Mouse (Mus musculus): ENCODE measurements around the gene Rap1gap2. TPM values are rescaled to one million over a fixed set of nuclear protein-coding genes. Genes with fewer than 3 reads are reported as not detected.

Rap1gap2 gene
- polyA plus RNA-seq, 1 experiment from 2014 or later: 5.0 TPM

- ATAC-seq (ENCODE audit: low FRiP score, low TSS enrichment): no peak
- no peaks in the 10 kb centered on the region for H3K27me3 ChIP-seq (ENCODE audit: control insufficient read depth, insufficient read depth, low read length)
- no peak overlapping the region for H3K4me2 ChIP-seq (replicated peaks; ENCODE audit: low read depth, low read length)
- no peaks in the 10 kb centered on the region for H3K36me3 ChIP-seq (ENCODE audit: control insufficient read depth, insufficient read depth, low read length)
- no peak overlapping the region for H3K9ac ChIP-seq (ENCODE audit: low read depth, low read length)
- H3K9me3 ChIP-seq (ENCODE audit: control insufficient read depth, low read length): no peaks in the 10 kb centered on the region
- 0 out of 2 replicates have a peak, but pooled peaks cover 5% of the 10 kb centered on the region for H3K4me1 ChIP-seq (ENCODE audit: control insufficient read depth, insufficient read depth, low read length)
- H3K4me3 ChIP-seq (ENCODE audit: low read length): no peak overlapping the region
- H3K27ac ChIP-seq (ENCODE audit: low read depth, low read length): no peak overlapping the region
- 86% methylated on average over 8 of the region's 8 CpGs for WGBS
Measured at GRCm38 (mm10) chr11:74459651-74460050, 151.1 kb downstream of the Rap1gap2 start.

- H3K27ac ChIP-seq (ENCODE audit: low read depth, low read length): no peak overlapping the region
- H3K36me3 ChIP-seq (ENCODE audit: control insufficient read depth, insufficient read depth, low read length): no peaks in the 10 kb centered on the region
- no peak overlapping the region for H3K4me2 ChIP-seq (replicated peaks; ENCODE audit: low read depth, low read length)
- no peak overlapping the region for H3K9ac ChIP-seq (ENCODE audit: low read depth, low read length)
- WGBS: 78% methylated on average over 3 of the region's 3 CpGs
- no peak overlapping the region for H3K4me3 ChIP-seq (ENCODE audit: low read length)
- no peaks in the 10 kb centered on the region for H3K27me3 ChIP-seq (ENCODE audit: control insufficient read depth, insufficient read depth, low read length)
- H3K9me3 ChIP-seq (ENCODE audit: control insufficient read depth, low read length): no peaks in the 10 kb centered on the region
- no peaks in the 10 kb centered on the region for H3K4me1 ChIP-seq (ENCODE audit: control insufficient read depth, insufficient read depth, low read length)
- ATAC-seq (ENCODE audit: low FRiP score, low TSS enrichment): no peak
Measured at GRCm38 (mm10) chr11:74458400-74458799, 152.3 kb downstream of the Rap1gap2 start.

GRCm38 (mm10) chr11:74457194-74457593 lies 153.5 kb downstream of the Rap1gap2 start:
- no peak for ATAC-seq (ENCODE audit: low FRiP score, low TSS enrichment)
- Histone ChIP-seq H3K36me3 (ENCODE audit: control insufficient read depth, insufficient read depth, low read length) (no peaks in the 10 kb centered on the region), H3K27ac (ENCODE audit: low read depth, low read length) (no peak overlapping the region), H3K27me3 (ENCODE audit: control insufficient read depth, insufficient read depth, low read length) (no peaks in the 10 kb centered on the region), H3K4me3 (ENCODE audit: low read length) (no peak overlapping the region), H3K4me2 (replicated peaks; ENCODE audit: low read depth, low read length) (no peak overlapping the region), H3K9me3 (ENCODE audit: control insufficient read depth, low read length) (no peaks in the 10 kb centered on the region), H3K4me1 (ENCODE audit: control insufficient read depth, insufficient read depth, low read length) (no peaks in the 10 kb centered on the region), H3K9ac (ENCODE audit: low read depth, low read length) (no peak overlapping the region)
- 71% methylated on average over 10 of the region's 10 CpGs for WGBS

GRCm38 (mm10) chr11:74448556-74448955 lies 162.2 kb downstream of the Rap1gap2 start:
- H3K4me3 ChIP-seq (ENCODE audit: low read length): no peak overlapping the region
- 71% methylated on average over 4 of the region's 4 CpGs for WGBS

GRCm38 (mm10) chr11:74447991-74448403 lies 162.7 kb downstream of the Rap1gap2 start:
- no peak overlapping the region for H3K9ac ChIP-seq (ENCODE audit: low read depth, low read length)
- H3K27me3 ChIP-seq (ENCODE audit: control insufficient read depth, insufficient read depth, low read length): no peaks in the 10 kb centered on the region
- no peak for ATAC-seq (ENCODE audit: low FRiP score, low TSS enrichment)
- no peak overlapping the region for H3K4me2 ChIP-seq (replicated peaks; ENCODE audit: low read depth, low read length)
- H3K4me3 ChIP-seq (ENCODE audit: low read length): no peak overlapping the region
- H3K4me1 ChIP-seq (ENCODE audit: control insufficient read depth, insufficient read depth, low read length): no peaks in the 10 kb centered on the region
- no peak overlapping the region for H3K27ac ChIP-seq (ENCODE audit: low read depth, low read length)
- peaks cover 3% of the 10 kb centered on the region; the same call in 1 of the 2 replicates for H3K9me3 ChIP-seq (ENCODE audit: control insufficient read depth, low read length)
- 93% methylated on average over 6 of the region's 6 CpGs for WGBS
- H3K36me3 ChIP-seq (ENCODE audit: control insufficient read depth, insufficient read depth, low read length): no peaks in the 10 kb centered on the region

More at GRCm38 (mm10) chr11:74448556-74448955, 162.2 kb downstream of the Rap1gap2 start:
- H3K9me3 ChIP-seq (ENCODE audit: control insufficient read depth, low read length): peaks cover 3% of the 10 kb centered on the region; the same call in 1 of the 2 replicates
- H3K4me1 ChIP-seq (ENCODE audit: control insufficient read depth, insufficient read depth, low read length): no peaks in the 10 kb centered on the region
- no peak for ATAC-seq (ENCODE audit: low FRiP score, low TSS enrichment)
- no peaks in the 10 kb centered on the region for H3K27me3 ChIP-seq (ENCODE audit: control insufficient read depth, insufficient read depth, low read length)
- H3K36me3 ChIP-seq (ENCODE audit: control insufficient read depth, insufficient read depth, low read length): no peaks in the 10 kb centered on the region
- no peak overlapping the region for H3K27ac ChIP-seq (ENCODE audit: low read depth, low read length)
- H3K4me2 ChIP-seq (replicated peaks; ENCODE audit: low read depth, low read length): no peak overlapping the region
- no peak overlapping the region for H3K9ac ChIP-seq (ENCODE audit: low read depth, low read length)

- Histone ChIP-seq H3K27ac (ENCODE audit: low read depth, low read length) (no peak overlapping the region), H3K9ac (ENCODE audit: low read depth, low read length) (no peak overlapping the region), H3K36me3 (ENCODE audit: control insufficient read depth, insufficient read depth, low read length) (no peaks in the 10 kb centered on the region), H3K4me1 (ENCODE audit: control insufficient read depth, insufficient read depth, low read length) (no peaks in the 10 kb centered on the region), H3K4me3 (ENCODE audit: low read length) (no peak overlapping the region), H3K4me2 (replicated peaks; ENCODE audit: low read depth, low read length) (no peak overlapping the region), H3K27me3 (ENCODE audit: control insufficient read depth, insufficient read depth, low read length) (no peaks in the 10 kb centered on the region), H3K9me3 (ENCODE audit: control insufficient read depth, low read length) (peaks cover 3% of the 10 kb centered on the region; the same call in 1 of the 2 replicates)
- no peak for ATAC-seq (ENCODE audit: low FRiP score, low TSS enrichment)
- 84% methylated on average over 3 of the region's 3 CpGs for WGBS
Measured at GRCm38 (mm10) chr11:74445591-74445990, 165.1 kb downstream of the Rap1gap2 start.

- Histone ChIP-seq H3K9ac (ENCODE audit: low read depth, low read length) (no peak overlapping the region), H3K36me3 (ENCODE audit: control insufficient read depth, insufficient read depth, low read length) (no peaks in the 10 kb centered on the region), H3K27ac (ENCODE audit: low read depth, low read length) (no peak overlapping the region), H3K4me2 (replicated peaks; ENCODE audit: low read depth, low read length) (no peak overlapping the region), H3K4me3 (ENCODE audit: low read length) (no peak overlapping the region), H3K4me1 (ENCODE audit: control insufficient read depth, insufficient read depth, low read length) (no peaks in the 10 kb centered on the region), H3K27me3 (ENCODE audit: control insufficient read depth, insufficient read depth, low read length) (no peaks in the 10 kb centered on the region), H3K9me3 (ENCODE audit: control insufficient read depth, low read length) (peaks cover 3% of the 10 kb centered on the region; the same call in 1 of the 2 replicates)
- 90% methylated on average over 5 of the region's 5 CpGs for WGBS
- no peak for ATAC-seq (ENCODE audit: low FRiP score, low TSS enrichment)
Measured at GRCm38 (mm10) chr11:74443924-74444256, 166.8 kb downstream of the Rap1gap2 start.

GRCm38 (mm10) chr11:74443147-74443923 lies 167.4 kb downstream of the Rap1gap2 start:
- Histone ChIP-seq H3K4me3 (ENCODE audit: low read length) (no peak overlapping the region), H3K4me2 (replicated peaks; ENCODE audit: low read depth, low read length) (no peak overlapping the region), H3K9ac (ENCODE audit: low read depth, low read length) (no peak overlapping the region), H3K4me1 (ENCODE audit: control insufficient read depth, insufficient read depth, low read length) (no peaks in the 10 kb centered on the region), H3K27me3 (ENCODE audit: control insufficient read depth, insufficient read depth, low read length) (no peaks in the 10 kb centered on the region), H3K9me3 (ENCODE audit: control insufficient read depth, low read length) (peaks cover 3% of the 10 kb centered on the region; the same call in 1 of the 2 replicates), H3K27ac (ENCODE audit: low read depth, low read length) (no peak overlapping the region), H3K36me3 (ENCODE audit: control insufficient read depth, insufficient read depth, low read length) (no peaks in the 10 kb centered on the region)
- WGBS: 82% methylated on average over 6 of the region's 6 CpGs
- no peak for ATAC-seq (ENCODE audit: low FRiP score, low TSS enrichment)

GRCm38 (mm10) chr11:74442396-74442795 lies 168.3 kb downstream of the Rap1gap2 start:
- H3K9me3 ChIP-seq (ENCODE audit: control insufficient read depth, low read length): peaks cover 3% of the 10 kb centered on the region; the same call in 1 of the 2 replicates
- H3K9ac ChIP-seq (ENCODE audit: low read depth, low read length): no peak overlapping the region
- no peak overlapping the region for H3K4me2 ChIP-seq (replicated peaks; ENCODE audit: low read depth, low read length)
- H3K4me3 ChIP-seq (ENCODE audit: low read length): no peak overlapping the region
- no peak for ATAC-seq (ENCODE audit: low FRiP score, low TSS enrichment)
- H3K4me1 ChIP-seq (ENCODE audit: control insufficient read depth, insufficient read depth, low read length): no peaks in the 10 kb centered on the region
- H3K27me3 ChIP-seq (ENCODE audit: control insufficient read depth, insufficient read depth, low read length): no peaks in the 10 kb centered on the region
- no peak overlapping the region for H3K27ac ChIP-seq (ENCODE audit: low read depth, low read length)
- H3K36me3 ChIP-seq (ENCODE audit: control insufficient read depth, insufficient read depth, low read length): no peaks in the 10 kb centered on the region
- WGBS: 91% methylated on average over 4 of the region's 4 CpGs
